In the genomic region with DNA sequence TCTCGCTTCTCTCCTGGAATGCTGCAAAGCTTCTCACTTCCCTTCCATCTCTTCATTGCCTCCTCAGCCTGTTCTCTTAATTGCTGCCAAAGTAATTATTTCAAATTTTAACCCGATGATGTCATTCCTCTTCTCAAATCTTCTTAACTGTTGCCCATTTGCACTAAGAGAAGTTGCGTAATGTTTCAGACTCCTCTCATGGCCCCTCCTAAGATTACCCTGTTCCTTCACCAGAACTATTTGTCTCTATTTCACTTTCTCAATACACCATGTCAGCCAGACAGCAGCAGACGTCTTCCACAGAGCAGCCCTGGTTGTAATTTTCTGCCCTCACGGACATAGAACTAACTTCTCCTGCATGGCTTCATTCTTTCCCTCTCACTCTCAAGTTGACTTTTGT, we compare ENCODE assay signal across 19 mouse cellular contexts. TPM values are rescaled to one million over a fixed set of nuclear protein-coding genes. Genes with fewer than 3 reads are reported as not detected.
DNase-seq lines count a peak whose midpoint lies in the region; ATAC-seq lines count a peak whose summit lies in the region.
"Had no signal": no experiment of that assay in that cellular context is flagged by ENCODE, and none has a peak within 500 bp of the region (broad histone marks: within the 10 kb centered on the region; RNA-seq: fewer than 3 reads in every experiment).

No protein-coding gene starts in this region.

- peak overlapping the region; percentile 64 for H3K27ac ChIP-seq in brown adipose tissue, adult 24 weeks (replicated peaks; ENCODE audit: low read depth, low read length)
- H3K27ac ChIP-seq: embryonic facial prominence, embryonic 10.5 days; hindbrain, embryonic 13.5 days; limb, embryonic 12.5 days; liver, embryonic 12.5 days; midbrain, embryonic 10.5 days had no signal

- DNase-seq in heart, adult 8-10 months (ENCODE audit: low spot score), result peak; percentile 42
- DNase-seq in heart, postnatal 25 days (ENCODE audit: low spot score), result no peak
- DNase-seq in cerebellum, adult 8-10 months, result no peak
- DNase-seq in urinary bladder, postnatal 25 days (ENCODE audit: low spot score), result no peak
- no peak for DNase-seq in urinary bladder, postnatal 36 days (ENCODE audit: low spot score in 2 of 2)
- DNase-seq: adrenal gland, adult 8-10 months; cerebellum, adult 18-20 months; cerebellum, postnatal 36 days; lung, embryonic 14.5 days; thymus, postnatal 36 days had no signal

- H3K4me3 ChIP-seq in brown adipose tissue, adult 24 weeks (ENCODE audit: insufficient read depth, low read depth, low read length), result no peak overlapping the region
- H3K4me3 ChIP-seq: embryonic facial prominence, embryonic 10.5 days; hindbrain, embryonic 13.5 days; limb, embryonic 12.5 days; liver, embryonic 12.5 days; midbrain, embryonic 10.5 days had no signal

- H3K4me1 ChIP-seq in brown adipose tissue, adult 24 weeks (ENCODE audit: control insufficient read depth, insufficient read depth, insufficient read length, low read length), result no peaks in the 10 kb centered on the region
- H3K4me1 ChIP-seq: hindbrain, embryonic 13.5 days; liver, embryonic 12.5 days had no signal

- ATAC-seq in granulocyte monocyte progenitor cell, adult 5-6 weeks (replicated peaks; ENCODE audit: poor library complexity, severe bottlenecking), result peak; percentile 82
- ATAC-seq in megakaryocyte, adult 5-6 weeks (ENCODE audit: poor library complexity, severe bottlenecking), result peak; percentile 46
- ATAC-seq: inflammation-experienced regulatory T-cells, adult 6 months; liver, embryonic 12.5 days had no signal

- intact Hi-C loops in heart, postnatal 25 days (cut with DNase I), result no loop called here

RNA-seq across cellular contexts. Expression of a gene that starts 59.1 kb away (rescaled TPM):
- total RNA-seq in heart, adult 8-10 months (2022), result 10 to 100 TPM; 36.5 to 41.8 (median 38.1) TPM
- 10 to 100 TPM; 42.2 to 42.3 TPM for total RNA-seq in heart, postnatal 25 days (2021)
- 17.5 and 19.8 TPM in 2 replicates for polyA plus RNA-seq in brown adipose tissue, adult 24 weeks (2012; ENCODE audit: insufficient read depth, insufficient read length, missing spikeins)
- 24.6 and 28.4 TPM in 2 replicates for total RNA-seq in granulocyte monocyte progenitor cell, adult 5-6 weeks (2014; fragmentation: Nextera tagmentation)
- total RNA-seq in granulocyte monocyte progenitor cell, adult 5-6 weeks (2017), result 58.6 and 62.2 TPM in 2 replicates
- 34.1 and 39.6 TPM in 2 replicates for total RNA-seq in megakaryocyte, adult 5-6 weeks (2015)
- total RNA-seq in megakaryocyte, adult 5-6 weeks (2017), result 45.2 and 45.5 TPM in 2 replicates
